Mouse (Mus musculus): ENCODE data around the gene Irgm1.
"Not testable (repeated sequence)": the region's sequence is repeated elsewhere in the genome, so short reads cannot be mapped to it uniquely, and the experiment has no call there.

- peak; percentile 24; the same call in 1 of the 2 replicates for TF ChIP-seq CTCF (IDR thresholded peaks at IDR 0.05; ENCODE audit: low read depth)
- TF ChIP-seq EP300 (IDR thresholded peaks at IDR 0.05; ENCODE audit: low read depth): not testable (repeated sequence)
These were observed 45.3 kb downstream of the Irgm1 start, which contains the start of the genes Trim7 and Gm12184 for GRCm38 (mm10) chr11:48825979-48826751.

Data from liver, embryonic 14.5 days (tissue).